Mouse (Mus musculus) lung, adult 2 months (tissue): ENCODE results near the gene Tmem132b.

Experiments used
- CTCF ChIP-seq: fragments of 200-500 bp; IDR thresholded peaks from 2 replicates; pipeline ENCODE4 v1.5.1; 2011; ENCODE audit warnings: mild to moderate bottlenecking, low read length, control low read depth; ENCODE audit not compliant: insufficient read depth
- POLR2A ChIP-seq: fragments of 200-500 bp; IDR thresholded peaks from 2 replicates; pipeline ENCODE4 v1.6.1; 2011; ENCODE audit warnings: low read depth, mild to moderate bottlenecking, control low read depth, low read length, borderline replicate concordance; ENCODE audit errors: extremely low read depth

DNA sequence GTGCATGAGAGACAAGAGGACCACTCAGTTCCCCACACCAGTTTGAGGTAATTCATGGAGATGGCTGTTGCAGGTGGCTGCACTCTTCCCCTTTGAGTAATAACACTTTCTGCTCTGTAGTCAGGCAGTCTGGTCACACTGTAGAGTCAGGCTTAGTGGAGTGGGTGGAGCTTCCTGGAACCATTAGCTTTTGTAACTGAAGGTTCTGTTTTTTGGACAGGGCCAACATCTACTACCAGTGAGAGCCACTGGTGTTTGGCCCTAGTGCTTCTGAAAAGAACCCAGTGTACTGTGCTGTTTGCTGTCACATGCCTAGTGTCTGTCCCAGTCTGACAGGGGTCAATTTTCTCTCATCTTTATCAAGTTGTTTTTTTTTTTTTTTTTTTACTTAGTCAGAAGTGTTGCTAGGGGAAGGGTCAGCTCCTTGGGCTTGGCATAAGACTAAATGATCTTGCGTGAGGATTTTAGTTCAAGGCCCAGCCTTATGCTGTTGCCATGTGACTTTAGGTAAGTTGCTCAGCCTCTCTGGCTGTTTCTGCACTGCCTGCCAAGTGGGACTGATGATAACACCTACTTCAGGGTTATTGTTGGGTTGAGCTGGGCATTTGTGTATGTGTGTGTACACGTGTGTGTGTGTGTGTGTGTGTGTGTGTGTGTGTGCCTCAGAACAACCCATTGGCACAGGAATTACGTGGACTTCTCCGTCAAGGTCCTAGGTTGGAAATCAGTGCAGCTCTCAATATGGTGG lies 46.4 kb upstream of the Tmem132b start:
- TF ChIP-seq CTCF (no peak), POLR2A (no peak)
